Mouse (Mus musculus) c-Kit-positive CD71-negative TER-119-negative erythroid progenitor cells, embryonic 14.5 days (primary cell): ENCODE measurements around the gene Gm38394.

Experiments used
- DNase-seq: peaks from one replicate; pipeline ENCODE4 v3.0.0-alpha.2; 2013; ENCODE audit warnings: low read depth

Gene Gm38394

DNA sequence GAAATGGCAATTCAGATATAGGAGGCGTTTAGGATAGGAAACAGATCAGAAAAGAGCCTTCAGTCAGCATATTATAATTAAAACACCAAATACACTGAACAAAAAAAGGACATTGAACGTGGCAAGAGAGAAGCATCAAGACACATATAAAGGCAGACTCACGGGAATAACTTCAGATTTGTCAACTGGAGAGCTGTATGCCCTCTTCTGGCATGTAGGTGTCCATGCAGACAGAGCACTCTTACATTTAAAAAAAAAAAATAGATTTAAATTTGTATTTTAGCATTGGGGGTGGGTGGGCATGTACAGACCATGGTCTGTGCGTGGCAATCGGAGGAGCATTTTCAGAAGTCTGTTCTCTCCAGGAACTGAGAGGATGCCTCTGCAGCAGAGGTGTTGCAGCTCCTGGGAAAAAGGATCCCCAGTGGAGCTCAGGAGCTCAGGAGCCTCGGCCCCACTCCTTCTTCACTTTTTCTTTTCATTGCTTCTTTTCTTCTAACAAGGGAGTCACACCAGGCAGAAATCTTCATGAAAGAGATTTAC, 75.1 kb downstream of the Gm38394 start:
- DNase-seq = no peak

DNA sequence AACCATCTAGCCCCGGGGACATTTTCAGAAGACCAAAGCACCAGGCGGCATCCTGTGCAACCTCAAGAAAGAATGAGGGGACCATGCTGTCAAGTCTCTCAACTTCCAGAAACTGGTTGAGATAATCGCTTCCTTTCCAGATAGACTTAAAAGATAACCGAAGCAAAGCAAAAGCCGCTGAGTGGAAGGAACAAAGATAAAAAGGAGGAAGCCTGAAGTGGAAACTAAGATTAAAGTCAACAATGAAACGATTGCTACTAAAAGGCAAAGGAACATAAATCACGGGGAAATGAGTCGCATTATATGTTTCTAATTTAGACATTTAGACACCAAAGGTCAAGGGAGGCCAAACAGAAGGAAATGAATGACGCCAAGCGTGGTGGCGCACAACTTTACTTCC, 89.8 kb downstream of the Gm38394 start:
- no peak for DNase-seq
